Mouse (Mus musculus) neural tube, embryonic 14.5 days (tissue): ENCODE data around the gene Igsf3. TPM values are rescaled to one million over a fixed set of nuclear protein-coding genes. Genes with fewer than 3 reads are reported as not detected.

Experiments used
- ATAC-seq: fragments of 200-750 bp; cut with Nextera tagmentation; 2 replicates; pipeline ENCODE4 v1.8.0; 2017; ENCODE audit warnings: low read depth, mild to moderate bottlenecking, moderate TSS enrichment, moderate library complexity
- H3K27ac ChIP-seq: fragments of 300-500 bp; sonication (generic); 2 replicates; pipeline ENCODE4 v1.5.1; 2014; ENCODE audit warnings: low read depth, mild to moderate bottlenecking, control low read depth, low read length, moderate library complexity, mixed read lengths
- H3K27me3 ChIP-seq: fragments of 300-500 bp; sonication (generic); 2 replicates; pipeline ENCODE4 v1.6.1; 2014; ENCODE audit warnings: low read length; ENCODE audit not compliant: control insufficient read depth, insufficient read depth
- H3K36me3 ChIP-seq: fragments of 300-500 bp; sonication (generic); 2 replicates; pipeline ENCODE4 v1.6.1; 2014; ENCODE audit warnings: low read length, mixed read lengths; ENCODE audit not compliant: control insufficient read depth, insufficient read depth
- H3K4me1 ChIP-seq: fragments of 300-500 bp; sonication (generic); 2 replicates; pipeline ENCODE4 v1.6.1; 2014; ENCODE audit warnings: low read length; ENCODE audit not compliant: control insufficient read depth, insufficient read depth
- H3K4me2 ChIP-seq: fragments of 300-500 bp; sonication (generic); 2 replicates; pipeline ENCODE4 v1.6.1; 2014; ENCODE audit warnings: mild to moderate bottlenecking, low read depth, low read length, control low read depth
- H3K4me3 ChIP-seq: fragments of 300-500 bp; sonication (generic); 2 replicates; pipeline ENCODE4 v1.5.1; 2014; ENCODE audit warnings: low read depth, low read length, control low read depth, mixed read lengths
- H3K9ac ChIP-seq: fragments of 300-500 bp; sonication (generic); replicated peaks from 2 replicates; pipeline ENCODE4 v1.6.1; 2014; ENCODE audit warnings: low read depth, mild to moderate bottlenecking, control low read depth, low read length, mixed read lengths
- H3K9me3 ChIP-seq: fragments of 300-500 bp; sonication (generic); 2 replicates; pipeline ENCODE4 v1.6.1; 2016; ENCODE audit warnings: low read length; ENCODE audit not compliant: control insufficient read depth
- WGBS: fragments of 180-500 bp; shearing (Covaris S2); extraction: QIAGEN DNeasy Blood & Tissue Kit; methylation state at CpG from one replicate; pipeline ENCODE4 v1.1.7; 2014; 5-methylcytosine and 5-hydroxymethylcytosine counted together
- polyA plus RNA-seq: library from polyadenylated mRNA; unstranded; fragments of >200 nt; fragmentation: Nextera tagmentation; extraction: Ambion mirVana; gene quantifications from 2 replicates; pipeline ENCODE4 v1.2.1, GENCODE M21; 2014

Igsf3 gene
- polyA plus RNA-seq, 1 experiment from 2014 or later, result 66.4 TPM

DNA sequence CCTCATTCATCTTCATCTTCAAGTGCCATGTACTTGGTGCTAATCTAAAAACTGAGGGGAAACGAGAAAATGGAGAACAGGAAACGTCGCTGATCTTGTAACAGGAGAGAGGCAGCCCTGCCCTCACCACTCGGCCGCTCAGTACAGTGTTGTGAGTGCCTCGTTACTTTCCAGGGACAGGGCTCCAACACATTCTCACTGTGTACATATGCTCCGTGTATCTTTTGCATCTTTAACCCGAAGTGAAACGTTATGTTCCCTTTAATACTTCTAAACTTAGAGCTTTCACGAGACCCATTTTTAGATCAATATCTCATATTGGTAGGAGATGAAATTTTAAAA, 42.7 kb downstream of the Igsf3 start:
- no peaks in the 10 kb centered on the region for H3K27me3 ChIP-seq
- H3K4me1 ChIP-seq, result peaks cover 2% of the 10 kb centered on the region; the same call in 1 of the 2 replicates
- no peak overlapping the region for H3K4me2 ChIP-seq
- no peaks in the 10 kb centered on the region for H3K36me3 ChIP-seq
- no peak for ATAC-seq
- no peaks in the 10 kb centered on the region for H3K9me3 ChIP-seq
- no peak overlapping the region for H3K9ac ChIP-seq
- no peak overlapping the region for H3K4me3 ChIP-seq
- H3K27ac ChIP-seq, result no peak overlapping the region
- WGBS, result 83% methylated on average over 10 of the region's 10 CpGs

DNA sequence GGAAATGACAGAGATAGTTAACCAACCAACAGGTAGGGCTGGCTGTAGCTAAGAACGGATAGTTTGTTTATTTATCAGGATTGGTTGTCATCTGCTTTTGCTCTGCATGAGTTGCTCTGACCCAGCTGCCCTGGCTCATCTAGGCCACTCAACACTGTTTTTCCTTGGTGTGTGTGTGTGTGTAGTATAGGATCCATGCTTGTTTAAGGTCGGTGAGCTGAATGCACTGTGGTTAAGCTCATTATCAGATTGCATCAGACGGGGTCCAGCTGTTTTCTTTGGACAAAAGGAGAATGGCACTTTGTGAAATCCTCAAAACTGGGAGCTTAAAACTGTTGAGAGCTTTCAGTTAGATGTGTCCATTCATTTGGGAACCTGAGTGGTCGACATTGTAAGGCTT, 46.3 kb downstream of the Igsf3 start:
- H3K9ac ChIP-seq, result no peak overlapping the region
- no peaks in the 10 kb centered on the region for H3K27me3 ChIP-seq
- ATAC-seq, result no peak
- H3K36me3 ChIP-seq, result peaks cover 12% of the 10 kb centered on the region; the same call in 1 of the 2 replicates
- whole genome bisulfite sequencing, result 56% methylated on average over 4 of the region's 4 CpGs
- peaks cover 2% of the 10 kb centered on the region; the same call in 1 of the 2 replicates for H3K4me1 ChIP-seq
- no peak overlapping the region for H3K4me2 ChIP-seq
- H3K9me3 ChIP-seq, result no peaks in the 10 kb centered on the region
- H3K4me3 ChIP-seq, result no peak overlapping the region
- H3K27ac ChIP-seq, result no peak overlapping the region

- Histone ChIP-seq H3K27ac (no peak overlapping the region), H3K4me1 (no peaks in the 10 kb centered on the region), H3K27me3 (no peaks in the 10 kb centered on the region), H3K4me2 (no peak overlapping the region), H3K4me3 (no peak overlapping the region), H3K9me3 (no peaks in the 10 kb centered on the region), H3K9ac (no peak overlapping the region), H3K36me3 (peaks cover 12% of the 10 kb centered on the region; the same call in 1 of the 2 replicates)
- ATAC-seq, result no peak
- 83% methylated on average over 10 of the region's 10 CpGs for WGBS
Measured at GRCm38 (mm10) chr3:101424295-101424885, 47.5 kb downstream of the Igsf3 start.

- Histone ChIP-seq H3K36me3 (peaks cover 16% of the 10 kb centered on the region), H3K9ac (no peak overlapping the region)
Measured at GRCm38 (mm10) chr3:101429982-101430754, 53.3 kb downstream of the Igsf3 start.

DNA sequence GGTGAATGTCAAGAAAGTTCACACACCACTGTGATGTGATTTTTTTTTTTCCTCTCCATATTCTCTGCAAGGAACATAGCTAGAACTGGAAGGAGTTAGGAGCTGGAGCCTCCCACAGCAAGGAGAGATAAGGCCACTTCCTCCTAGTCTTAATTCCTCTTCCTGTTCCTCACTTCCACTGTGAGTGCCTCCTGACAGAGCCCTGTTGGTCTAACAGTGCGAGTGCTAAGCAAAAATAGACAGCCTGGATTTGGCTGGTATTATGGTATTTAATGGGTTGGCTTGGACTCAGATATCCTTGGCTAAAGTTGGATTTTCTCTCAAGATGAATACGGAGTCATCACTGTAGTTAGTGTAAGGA, 53.9 kb downstream of the Igsf3 start:
- no peaks in the 10 kb centered on the region for H3K4me1 ChIP-seq
- peaks cover 22% of the 10 kb centered on the region for H3K36me3 ChIP-seq
- no peak for ATAC-seq
- WGBS, result 88% methylated on average over 2 of the region's 2 CpGs
- H3K9ac ChIP-seq, result no peak overlapping the region
- no peaks in the 10 kb centered on the region for H3K9me3 ChIP-seq
- H3K4me3 ChIP-seq, result no peak overlapping the region
- H3K4me2 ChIP-seq, result no peak overlapping the region
- H3K27ac ChIP-seq, result no peak overlapping the region
- H3K27me3 ChIP-seq, result no peaks in the 10 kb centered on the region

More at GRCm38 (mm10) chr3:101429982-101430754, 53.3 kb downstream of the Igsf3 start:
- no peak for ATAC-seq
- 82% methylated on average over 8 of the region's 8 CpGs for WGBS
- Histone ChIP-seq H3K9me3 (no peaks in the 10 kb centered on the region), H3K27me3 (no peaks in the 10 kb centered on the region), H3K4me2 (no peak overlapping the region), H3K4me3 (no peak overlapping the region), H3K4me1 (no peaks in the 10 kb centered on the region), H3K27ac (no peak overlapping the region)

GRCm38 (mm10) chr3:101435672-101436071, 58.8 kb downstream of the Igsf3 start:
- H3K9me3 ChIP-seq, result no peaks in the 10 kb centered on the region
- H3K4me2 ChIP-seq, result no peak overlapping the region
- H3K27me3 ChIP-seq, result no peaks in the 10 kb centered on the region
- H3K4me3 ChIP-seq, result no peak overlapping the region
- H3K36me3 ChIP-seq, result peaks cover 27% of the 10 kb centered on the region
- H3K27ac ChIP-seq, result no peak overlapping the region
- no peak overlapping the region for H3K9ac ChIP-seq
- no peaks in the 10 kb centered on the region for H3K4me1 ChIP-seq
- WGBS, result 94% methylated on average over 8 of the region's 8 CpGs
- no peak for ATAC-seq

GRCm38 (mm10) chr3:101436469-101436868, 59.6 kb downstream of the Igsf3 start:
- peaks cover 31% of the 10 kb centered on the region for H3K36me3 ChIP-seq
- no peak overlapping the region for H3K9ac ChIP-seq
- no peaks in the 10 kb centered on the region for H3K4me1 ChIP-seq
- ATAC-seq, result no peak
- H3K4me3 ChIP-seq, result no peak overlapping the region
- no peak overlapping the region for H3K27ac ChIP-seq
- no peak overlapping the region for H3K4me2 ChIP-seq
- H3K9me3 ChIP-seq, result no peaks in the 10 kb centered on the region
- 81% methylated on average over 4 of the region's 4 CpGs for WGBS
- no peaks in the 10 kb centered on the region for H3K27me3 ChIP-seq

DNA sequence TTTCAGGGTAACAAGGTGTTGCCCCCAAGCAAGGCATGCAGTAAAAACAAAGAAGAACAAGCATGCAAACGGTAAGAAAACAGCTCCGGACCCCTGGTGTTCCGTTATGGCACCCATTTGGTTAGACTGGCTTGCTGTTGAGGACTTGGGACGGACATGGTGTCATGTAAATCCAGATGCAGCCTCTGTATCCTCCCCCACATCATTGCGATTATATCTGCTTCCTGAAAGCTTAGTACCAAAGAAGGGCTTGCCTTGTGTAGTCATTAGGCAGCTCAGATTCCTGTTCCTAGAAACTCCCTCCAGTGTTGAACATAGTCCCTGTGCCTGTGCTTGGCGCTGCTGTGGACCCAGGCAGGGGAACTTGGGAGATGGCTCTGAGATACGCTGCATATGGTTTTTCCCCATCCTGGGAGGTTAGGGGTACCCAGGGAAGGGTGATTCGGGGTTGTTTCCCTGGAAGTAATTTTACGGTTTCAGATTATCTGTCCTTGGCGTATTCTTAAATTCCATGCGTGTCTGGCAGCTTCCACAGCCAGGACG, 60.2 kb downstream of the Igsf3 start:
- no peak overlapping the region for H3K4me2 ChIP-seq
- 66% methylated on average over 12 of the region's 12 CpGs for WGBS
- H3K36me3 ChIP-seq, result peaks cover 31% of the 10 kb centered on the region
- no peaks in the 10 kb centered on the region for H3K27me3 ChIP-seq
- no peak overlapping the region for H3K27ac ChIP-seq
- no peaks in the 10 kb centered on the region for H3K4me1 ChIP-seq
- no peak for ATAC-seq
- no peaks in the 10 kb centered on the region for H3K9me3 ChIP-seq
- H3K9ac ChIP-seq, result no peak overlapping the region
- no peak overlapping the region for H3K4me3 ChIP-seq

DNA sequence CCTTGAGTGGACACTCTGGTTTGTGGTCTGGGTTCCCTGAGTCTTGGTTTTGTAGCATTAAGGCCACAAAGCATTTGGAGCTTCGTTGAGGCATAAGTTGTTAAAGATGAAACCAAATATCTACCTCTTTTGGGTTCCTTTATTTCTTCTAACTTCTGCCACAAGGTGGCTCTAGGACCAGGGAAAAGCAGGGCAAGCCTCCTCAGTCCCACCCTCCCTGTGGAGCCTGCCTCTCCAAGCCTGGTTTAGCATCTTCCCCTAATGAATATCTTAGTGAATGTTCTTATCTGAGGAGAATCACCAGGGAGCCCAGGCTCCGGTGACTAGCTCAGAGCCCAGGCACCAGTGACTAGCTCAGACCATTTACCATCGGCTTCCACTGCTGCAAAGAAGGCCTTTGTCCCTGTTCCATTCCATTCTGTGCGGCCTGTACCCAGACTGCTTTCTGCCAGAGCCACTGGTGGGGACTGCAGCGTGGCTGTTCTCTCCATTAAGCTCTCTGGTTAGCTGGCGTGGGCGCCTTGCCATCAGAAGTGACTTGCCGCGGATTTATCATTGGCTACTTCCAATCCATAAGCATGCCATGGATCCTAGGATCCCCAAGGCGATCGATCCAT, 66.5 kb downstream of the Igsf3 start:
- Histone ChIP-seq H3K9me3 (no peaks in the 10 kb centered on the region), H3K27me3 (no peaks in the 10 kb centered on the region), H3K4me3 (no peak overlapping the region), H3K9ac (no peak overlapping the region), H3K4me2 (no peak overlapping the region), H3K36me3 (peaks cover 18% of the 10 kb centered on the region), H3K27ac (no peak overlapping the region), H3K4me1 (peaks cover 9% of the 10 kb centered on the region; the same call in 1 of the 2 replicates)
- WGBS, result 78% methylated on average over 11 of the region's 11 CpGs
- peak; percentile 68 for ATAC-seq
